Mouse (Mus musculus) liver, adult 2 months (tissue): ENCODE results near the gene Gnb2. TPM values are rescaled to one million over a fixed set of nuclear protein-coding genes. Genes with fewer than 3 reads are reported as not detected.

Experiments used
- DNase-seq: peaks from one replicate; pipeline ENCODE4 v3.0.0-alpha.2; 2011; ENCODE audit warnings: low read depth, low spot score; ENCODE audit errors: extremely low read depth
- H3K27ac ChIP-seq: fragments of 200-500 bp; replicated peaks from 2 replicates; pipeline ENCODE4 v1.5.1; 2012; ENCODE audit warnings: low read depth, mild to moderate bottlenecking, control low read depth, inconsistent platforms, low read length; ENCODE audit not compliant: insufficient read depth
- H3K27me3 ChIP-seq: fragments of 200-500 bp; 2 replicates; pipeline ENCODE4 v1.6.1; 2012; ENCODE audit warnings: mild to moderate bottlenecking, moderate library complexity, low read length, inconsistent platforms; ENCODE audit not compliant: control insufficient read depth, insufficient read depth
- H3K36me3 ChIP-seq: fragments of 200-500 bp; 2 replicates; pipeline ENCODE4 v1.6.1; 2012; ENCODE audit warnings: low read length, inconsistent platforms; ENCODE audit not compliant: control insufficient read depth, insufficient read depth
- H3K4me1 ChIP-seq: fragments of 200-500 bp; 2 replicates; pipeline ENCODE4 v1.6.1; 2011; ENCODE audit warnings: low read length; ENCODE audit not compliant: control insufficient read depth, insufficient read depth
- H3K4me3 ChIP-seq: fragments of 200-500 bp; 2 replicates; pipeline ENCODE4 v1.5.1; 2011; ENCODE audit warnings: low read depth, mild to moderate bottlenecking, control low read depth, low read length, moderate library complexity; ENCODE audit not compliant: insufficient read depth
- H3K79me2 ChIP-seq: fragments of 200-500 bp; 2 replicates; pipeline ENCODE4 v1.6.1; 2012; ENCODE audit warnings: inconsistent platforms, mild to moderate bottlenecking, low read length, moderate library complexity; ENCODE audit not compliant: control insufficient read depth, insufficient read depth
- H3K9ac ChIP-seq: fragments of 200-500 bp; 2 replicates; pipeline ENCODE4 v1.6.1; 2012; ENCODE audit warnings: low read depth, mild to moderate bottlenecking, control low read depth, inconsistent platforms, low read length
- CTCF ChIP-seq: fragments of 200-500 bp; IDR thresholded peaks from 2 replicates; pipeline ENCODE4 v1.5.1; 2011; ENCODE audit warnings: low read depth, low read length, control low read depth
- POLR2A ChIP-seq: fragments of 200-500 bp; IDR thresholded peaks from 2 replicates; pipeline ENCODE4 v1.6.1; 2011; ENCODE audit warnings: low read length, control low read depth; ENCODE audit not compliant: insufficient read depth; ENCODE audit errors: extremely low read depth
- WGBS: fragments of 180-500 bp; shearing (Covaris S2); methylation state at CpG from one replicate; pipeline ENCODE4 v1.1.7; 2018; 5-methylcytosine and 5-hydroxymethylcytosine counted together
- polyA plus RNA-seq: library from polyadenylated mRNA; depleted of rRNA; stranded (reverse); fragments of >200 nt; gene quantifications from 2 replicates; pipeline ENCODE4 v1.2.3, GENCODE M21; 2012
- total RNA-seq: library from RNA; depleted of rRNA; stranded (reverse); fragments of >200 nt; gene quantifications from 2 replicates; pipeline ENCODE4 v1.2.3, GENCODE M21; 2014

Gnb2 gene
- total and polyA plus RNA-seq, 2 experiments, result 87.2 to 431 TPM

- WGBS, result 91% methylated on average over 9 of the region's 9 CpGs
- TF ChIP-seq CTCF (no peak), POLR2A (no peak)
- H3K79me2 ChIP-seq, result no peaks in the 10 kb centered on the region
- no peak overlapping the region for H3K9ac ChIP-seq
- H3K4me1 ChIP-seq, result no peaks in the 10 kb centered on the region
- no peak overlapping the region for H3K27ac ChIP-seq
- H3K27me3 ChIP-seq, result no peaks in the 10 kb centered on the region
- no peak for DNase-seq
- peaks cover 16% of the 10 kb centered on the region; the same call in 1 of the 2 replicates for H3K36me3 ChIP-seq
- no peak overlapping the region for H3K4me3 ChIP-seq
Observed at GRCm38 (mm10) chr5:137521861-137522260, 11.4 kb downstream of the Gnb2 start.

DNA sequence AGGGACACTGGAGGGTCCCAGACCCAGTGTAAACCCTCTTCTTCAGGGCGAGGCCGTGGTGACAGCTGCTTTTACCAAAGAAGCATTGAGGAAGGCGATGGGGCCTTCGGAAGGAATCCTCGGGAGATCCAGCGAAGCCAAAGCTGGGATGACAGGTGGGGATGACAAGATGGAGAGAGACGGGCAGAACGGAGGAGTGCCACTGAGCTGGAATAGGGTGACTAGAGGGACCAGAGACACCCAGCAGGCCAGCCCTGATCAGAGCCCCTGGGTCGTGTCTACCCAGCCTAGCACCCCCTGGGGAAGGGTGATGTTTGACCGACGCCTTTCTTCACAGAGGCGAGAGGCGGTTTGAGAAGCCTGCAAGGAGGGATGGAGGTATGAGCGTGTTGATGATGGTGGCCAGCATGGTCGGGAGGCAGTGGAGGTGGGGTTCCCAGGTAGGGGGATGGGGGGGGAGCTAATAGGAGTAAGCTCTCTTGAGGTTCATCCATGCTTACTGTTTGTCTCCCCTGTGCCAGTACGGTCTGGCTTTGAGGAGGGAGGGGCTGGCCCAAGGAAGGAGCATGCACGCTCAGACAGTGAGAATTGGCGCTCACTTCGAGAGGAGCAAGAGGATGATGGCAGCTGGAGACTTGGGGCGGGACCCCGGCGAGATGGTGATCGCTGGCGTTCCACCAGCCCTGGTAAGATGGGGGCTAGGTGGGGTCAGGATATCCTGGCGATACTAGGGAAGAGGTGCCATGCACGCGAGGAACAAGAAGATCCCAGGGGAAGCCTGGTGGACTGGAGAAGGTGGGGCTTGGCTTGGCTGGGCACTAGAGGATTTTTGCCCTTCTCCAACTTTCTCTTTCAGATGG is 13.4 kb downstream of the Gnb2 start:
- WGBS, result 94% methylated on average over 27 of the region's 27 CpGs
- H3K27ac ChIP-seq, result no peak overlapping the region
- no peak overlapping the region for H3K4me3 ChIP-seq
- no peak overlapping the region for H3K9ac ChIP-seq
- TF ChIP-seq CTCF, result no peak
- no peak for TF ChIP-seq POLR2A
- no peak for DNase-seq
- peaks cover 9% of the 10 kb centered on the region; the same call in 1 of the 2 replicates for H3K79me2 ChIP-seq
- H3K27me3 ChIP-seq, result no peaks in the 10 kb centered on the region
- peaks cover 16% of the 10 kb centered on the region; the same call in 1 of the 2 replicates for H3K36me3 ChIP-seq
- no peaks in the 10 kb centered on the region for H3K4me1 ChIP-seq

- H3K36me3 ChIP-seq, result peaks cover 12% of the 10 kb centered on the region; the same call in 1 of the 2 replicates
- no peak within 1 kb of the TSS for H3K27ac ChIP-seq
- no peak within 1 kb of the TSS for H3K4me3 ChIP-seq
- H3K79me2 ChIP-seq, result peaks cover 24% of the 10 kb centered on the region
- WGBS, result 82% methylated on average over 5 of the region's 5 CpGs
- no peak for DNase-seq
- TF ChIP-seq POLR2A, result no peak
- peak; percentile 77 for TF ChIP-seq CTCF
- no peaks in the 10 kb centered on the region for H3K27me3 ChIP-seq
- peaks cover 2% of the 10 kb centered on the region; the same call in 1 of the 2 replicates for H3K4me1 ChIP-seq
- H3K9ac ChIP-seq, result no peak within 1 kb of the TSS
Observed at GRCm38 (mm10) chr5:137518436-137518835, 14.9 kb downstream of the Gnb2 start, which contains the start of gene Gigyf1. Gene Gigyf1, plus strand, starts transcription at chr5:137518548.

GRCm38 (mm10) chr5:137514811-137515210 is 18.5 kb downstream of the Gnb2 start:
- WGBS, result 79% methylated on average over 3 of the region's 3 CpGs
- Histone ChIP-seq H3K36me3 (no peaks in the 10 kb centered on the region; the same call in 1 of the 2 replicates), H3K4me3 (no peak overlapping the region), H3K4me1 (peaks cover 12% of the 10 kb centered on the region), H3K9ac (no peak overlapping the region), H3K79me2 (peaks cover 60% of the 10 kb centered on the region), H3K27ac (no peak overlapping the region), H3K27me3 (no peaks in the 10 kb centered on the region)
- TF ChIP-seq POLR2A (no peak), CTCF (no peak)
- DNase-seq, result no peak

- TF ChIP-seq CTCF (no peak), POLR2A (no peak)
- Histone ChIP-seq H3K4me1 (peaks cover 15% of the 10 kb centered on the region), H3K4me3 (no peak overlapping the region), H3K36me3 (no peaks in the 10 kb centered on the region; the same call in 1 of the 2 replicates), H3K79me2 (peaks cover 63% of the 10 kb centered on the region), H3K27me3 (no peaks in the 10 kb centered on the region), H3K27ac (no peak overlapping the region), H3K9ac (no peak overlapping the region)
- 73% methylated on average over 12 of the region's 12 CpGs for WGBS
- DNase-seq, result no peak
Observed at GRCm38 (mm10) chr5:137513951-137514721, 19.2 kb downstream of the Gnb2 start.
